Mouse (Mus musculus): ENCODE measurements around the gene Tent4a.

DNA sequence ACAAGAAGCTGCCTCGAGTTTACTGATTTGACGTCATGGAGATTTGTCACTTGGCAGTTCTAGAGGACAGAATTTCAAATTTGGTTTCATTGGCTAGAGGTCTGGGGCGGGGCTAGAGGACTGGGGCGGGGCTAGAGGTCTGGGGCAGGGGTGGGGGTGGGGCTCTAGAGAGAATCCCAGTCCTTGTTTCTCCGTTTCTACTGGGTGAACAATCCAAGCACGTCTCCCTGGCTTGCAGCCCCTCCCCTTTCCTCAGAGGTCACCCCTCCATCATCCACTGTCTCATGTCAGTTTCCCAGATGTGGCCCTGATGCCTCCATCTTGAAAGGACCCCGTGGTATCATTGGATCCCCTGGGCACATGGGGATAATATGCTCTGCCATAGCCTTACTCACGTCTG is 20.6 kb upstream of the Tent4a start:
- no peak for TF ChIP-seq CTCF (IDR thresholded peaks at IDR 0.05; ENCODE audit: extremely low read depth, insufficient read depth, low read length)
- no peak for TF ChIP-seq POLR2A (IDR thresholded peaks at IDR 0.05; ENCODE audit: extremely low read depth, insufficient read depth, low read length)
